Comparison of ENCODE assay signal across 16 mouse cellular contexts in genomic region chr15:84531535-84531934, GRCm38 (mm10). TPM values are rescaled to one million over a fixed set of nuclear protein-coding genes. Genes with fewer than 3 reads are reported as not detected.
DNase-seq lines count a peak whose midpoint lies in the region; ATAC-seq and TF ChIP-seq lines count a peak whose summit lies in the region.
"Had no signal": no experiment of that assay in that cellular context is flagged by ENCODE, and none has a peak within 500 bp of the region (broad histone marks: within the 10 kb centered on the region; RNA-seq: fewer than 3 reads in every experiment).

No protein-coding gene starts in this region.

- peak; percentile 66 for ATAC-seq in forebrain, postnatal 0 days
- no peak for ATAC-seq in limb, embryonic 12.5 days (ENCODE audit: insufficient number of reproducible peaks, insufficient read depth, low FRiP score, low TSS enrichment, low read depth)
- ATAC-seq: CD4-positive, CD25-positive, alpha-beta regulatory T cell, adult 4 months; Patski had no signal

- no peaks in the 10 kb centered on the region for H3K27me3 ChIP-seq in forebrain, postnatal 0 days (ENCODE audit: insufficient read depth, low read length)
- H3K27me3 ChIP-seq in limb, embryonic 12.5 days = no peaks in the 10 kb centered on the region; the same call in 1 of the 2 replicates

- 0 out of 2 replicates have a peak overlapping the region, but pooled peaks have one; percentile 40 for H3K27ac ChIP-seq in forebrain, postnatal 0 days (ENCODE audit: low read depth, low read length)
- peak overlapping the region; percentile 9; the same call in 1 of the 2 replicates for H3K27ac ChIP-seq in limb, embryonic 12.5 days

- H3K4me1 ChIP-seq in forebrain, postnatal 0 days (ENCODE audit: insufficient read depth) = peaks cover 9% of the 10 kb centered on the region; the same call in 1 of the 2 replicates
- H3K4me1 ChIP-seq in limb, embryonic 12.5 days (replicated peaks) = peaks cover 35% of the 10 kb centered on the region
- H3K4me1 ChIP-seq: megakaryocyte, embryonic 14.5 days had no signal

- peaks cover 7% of the 10 kb centered on the region; the same call in 1 of the 2 replicates for H3K9me3 ChIP-seq in forebrain, postnatal 0 days (ENCODE audit: low read length)
- peaks cover 11% of the 10 kb centered on the region; the same call in 1 of the 2 replicates for H3K9me3 ChIP-seq in limb, embryonic 12.5 days

- no peak overlapping the region for H3K4me3 ChIP-seq in forebrain, postnatal 0 days (ENCODE audit: low read depth, low read length)
- no peak overlapping the region for H3K4me3 ChIP-seq in limb, embryonic 12.5 days (replicated peaks)
- H3K4me3 ChIP-seq: megakaryocyte, embryonic 14.5 days had no signal

- H3K4me2 ChIP-seq in forebrain, postnatal 0 days (ENCODE audit: low read depth) = no peak overlapping the region
- peak overlapping the region; percentile 20; the same call in 1 of the 2 replicates for H3K4me2 ChIP-seq in limb, embryonic 12.5 days

- 5% methylated on average over 10 of the region's 10 CpGs for WGBS in forebrain, postnatal 0 days
- 17% methylated on average over 10 of the region's 10 CpGs for WGBS in limb, embryonic 12.5 days

- peak; percentile 37 to 51 for DNase-seq in left cerebral cortex, postnatal 14 days (ENCODE audit: low spot score in 2 of 2)
- DNase-seq in left cerebral cortex, adult 18-20 months (ENCODE audit: low spot score in 2 of 2) = no peak
- DNase-seq in brain, embryonic 18.5 days (ENCODE audit: low read depth, low spot score) = peak; percentile 61
- peak; percentile 69 for DNase-seq in forebrain, postnatal 0 days
- no peak for DNase-seq in thymus, postnatal 0 days (ENCODE audit: low spot score)
- no peak for DNase-seq in lung, postnatal 36 days
- DNase-seq in kidney, adult 11 months = no peak
- DNase-seq: adrenal gland, postnatal 10 days; cerebellum, adult 11 months; heart, postnatal 10 days; kidney, adult 9 months; lung, adult 18-20 months had no signal

- no peak overlapping the region for H3K9ac ChIP-seq in forebrain, postnatal 0 days
- H3K9ac ChIP-seq in limb, embryonic 12.5 days (replicated peaks) = no peak overlapping the region

- H3K36me3 ChIP-seq in forebrain, postnatal 0 days (ENCODE audit: insufficient read depth) = no peaks in the 10 kb centered on the region
- H3K36me3 ChIP-seq in limb, embryonic 12.5 days = no peaks in the 10 kb centered on the region

- intact Hi-C loops in left cerebral cortex, postnatal 14 days (cut with DNase I) = no loop called here

- no peak for TF ChIP-seq CTCF in forebrain, postnatal 0 days (IDR thresholded peaks at IDR 0.05; ENCODE audit: low read depth)

RNA-seq across cellular contexts. Expression of gene Rtl6, which starts 26.1 kb away (rescaled TPM):
- 10 to 100 TPM; 57.5 to 65.8 TPM for total RNA-seq in left cerebral cortex, postnatal 14 days (2021)
- total RNA-seq in left cerebral cortex, adult 18-20 months (2021) = 10 to 100 TPM; 49.2 to 50.3 TPM
- total RNA-seq in forebrain, postnatal 0 days (2014; rRNA removed) = 54.8 and 75.5 TPM in 2 replicates
- polyA plus RNA-seq in forebrain, postnatal 0 days (2015; fragmentation: Nextera tagmentation; extraction: Ambion mirVana) = 46.2 and 55.1 TPM in 2 replicates
- 30.1 and 30.2 TPM in 2 replicates for polyA plus RNA-seq in limb, embryonic 12.5 days (2016; fragmentation: Nextera tagmentation; extraction: Ambion mirVana)
- 9.6 and 9.7 TPM in 2 replicates for polyA plus RNA-seq in thymus, postnatal 0 days (2015; fragmentation: Nextera tagmentation; extraction: Ambion mirVana)

Comparison
In these comparisons a context has a peak if more than half of its experiments do, and no peak if none do; other contexts are left out.
1. DNase-seq: peak in left cerebral cortex, postnatal 14 days (2 of 2), brain, embryonic 18.5 days (single experiment) and forebrain, postnatal 0 days (single experiment); none in left cerebral cortex, adult 18-20 months (0 of 2), thymus, postnatal 0 days (single experiment), lung, postnatal 36 days (single experiment) and kidney, adult 11 months (single experiment).